Mouse (Mus musculus) kidney, adult 2 months (tissue): ENCODE results near the gene A430078G23Rik. TPM values are rescaled to one million over a fixed set of nuclear protein-coding genes. Genes with fewer than 3 reads are reported as not detected.

Experiments
- DNase-seq: peaks from one replicate; pipeline ENCODE4 v3.0.0; 2021
- H3K27ac ChIP-seq: fragments of 200-500 bp; 2 replicates; pipeline ENCODE4 v1.5.1; 2012; ENCODE audit warnings: low read depth, low read length, control low read depth, inconsistent platforms; ENCODE audit not compliant: insufficient read depth
- H3K27me3 ChIP-seq: fragments of 200-500 bp; replicated peaks from 2 replicates; pipeline ENCODE4 v1.6.1; 2012; ENCODE audit warnings: mild to moderate bottlenecking, moderate library complexity, low read length, inconsistent platforms; ENCODE audit not compliant: control insufficient read depth, insufficient read depth
- H3K36me3 ChIP-seq: fragments of 200-500 bp; 2 replicates; pipeline ENCODE4 v1.6.1; 2012; ENCODE audit warnings: mild to moderate bottlenecking, moderate library complexity, low read length, inconsistent platforms; ENCODE audit not compliant: control insufficient read depth, insufficient read depth
- H3K4me1 ChIP-seq: fragments of 200-500 bp; 2 replicates; pipeline ENCODE4 v1.6.1; 2011; ENCODE audit warnings: low read length; ENCODE audit not compliant: control insufficient read depth, insufficient read depth
- H3K4me3 ChIP-seq: fragments of 200-500 bp; 2 replicates; pipeline ENCODE4 v1.5.1; 2011; ENCODE audit warnings: mild to moderate bottlenecking, low read depth, low read length, control low read depth; ENCODE audit not compliant: insufficient read depth
- CTCF ChIP-seq: fragments of 200-500 bp; conservative IDR thresholded peaks from 2 replicates; pipeline ENCODE4 v1.5.1; 2011; ENCODE audit warnings: low read depth, mild to moderate bottlenecking, control low read depth, low read length, moderate library complexity, mixed read lengths; ENCODE audit not compliant: insufficient read depth, insufficient read length
- POLR2A ChIP-seq: fragments of 200-500 bp; IDR thresholded peaks from one replicate; pipeline ENCODE4 v1.6.1; 2011; ENCODE audit warnings: low read depth, low read length, control low read depth
- WGBS: fragments of 180-500 bp; shearing (Covaris S2); methylation state at CpG from one replicate; pipeline ENCODE4 v1.1.7; 2018; 5-methylcytosine and 5-hydroxymethylcytosine counted together
- polyA plus RNA-seq: library from polyadenylated mRNA; depleted of rRNA; stranded (reverse); fragments of >200 nt; gene quantifications from 2 replicates; pipeline ENCODE4 v1.2.3, GENCODE M21; 2012

A430078G23Rik gene
- polyA plus RNA-seq, 1 experiment: 1.1 TPM

- no peak for DNase-seq
- no peak overlapping the region for H3K27ac ChIP-seq
- H3K36me3 ChIP-seq: no peaks in the 10 kb centered on the region
- H3K4me1 ChIP-seq: peaks cover 6% of the 10 kb centered on the region; the same call in 1 of the 2 replicates
- no peaks in the 10 kb centered on the region for H3K27me3 ChIP-seq
- WGBS: 84% methylated on average over 6 of the region's 6 CpGs
- no peak overlapping the region for H3K4me3 ChIP-seq
- TF ChIP-seq POLR2A (no peak), CTCF (no peak)
These were observed 712 bp downstream of the A430078G23Rik start for GRCm38 (mm10) chr8:3353811-3354442.

GRCm38 (mm10) chr8:3354443-3354812 lies 1.2 kb downstream of the A430078G23Rik start:
- Histone ChIP-seq H3K27ac (no peak overlapping the region), H3K4me3 (no peak overlapping the region), H3K27me3 (no peaks in the 10 kb centered on the region), H3K36me3 (no peaks in the 10 kb centered on the region), H3K4me1 (peaks cover 6% of the 10 kb centered on the region; the same call in 1 of the 2 replicates)
- no peak for DNase-seq
- 85% methylated on average over 5 of the region's 5 CpGs for WGBS
- TF ChIP-seq CTCF (no peak), POLR2A (no peak)

- 73% methylated on average over 6 of the region's 6 CpGs for WGBS
- H3K4me1 ChIP-seq: peaks cover 4% of the 10 kb centered on the region; the same call in 1 of the 2 replicates
- no peak overlapping the region for H3K4me3 ChIP-seq
- H3K36me3 ChIP-seq: no peaks in the 10 kb centered on the region
- no peak for DNase-seq
- H3K27me3 ChIP-seq: no peaks in the 10 kb centered on the region
- TF ChIP-seq POLR2A (no peak), CTCF (no peak)
- no peak overlapping the region for H3K27ac ChIP-seq
These were observed 2.4 kb downstream of the A430078G23Rik start for GRCm38 (mm10) chr8:3355586-3355985.

- no peak overlapping the region for H3K4me3 ChIP-seq
- WGBS: 8% methylated on average over 4 of the region's 4 CpGs
These were observed 4.8 kb downstream of the A430078G23Rik start for GRCm38 (mm10) chr8:3358060-3358459.

GRCm38 (mm10) chr8:3367086-3367485 lies 13.9 kb downstream of the A430078G23Rik start:
- no peak for DNase-seq
- Histone ChIP-seq H3K4me3 (no peak overlapping the region), H3K27ac (no peak overlapping the region), H3K36me3 (no peaks in the 10 kb centered on the region), H3K27me3 (no peaks in the 10 kb centered on the region), H3K4me1 (no peaks in the 10 kb centered on the region)
- TF ChIP-seq POLR2A: no peak
- TF ChIP-seq CTCF: no peak
- WGBS: 82% methylated on average over 5 of the region's 5 CpGs

More at GRCm38 (mm10) chr8:3358060-3358459, 4.8 kb downstream of the A430078G23Rik start:
- peaks cover 3% of the 10 kb centered on the region; the same call in 1 of the 2 replicates for H3K4me1 ChIP-seq
- H3K27me3 ChIP-seq: no peaks in the 10 kb centered on the region
- no peak for TF ChIP-seq POLR2A
- peak; percentile 84 for TF ChIP-seq CTCF
- H3K36me3 ChIP-seq: no peaks in the 10 kb centered on the region
- no peak overlapping the region for H3K27ac ChIP-seq
- DNase-seq: peak; percentile 80

GRCm38 (mm10) chr8:3368091-3368490 lies 14.9 kb downstream of the A430078G23Rik start:
- H3K27me3 ChIP-seq: no peaks in the 10 kb centered on the region
- TF ChIP-seq POLR2A (no peak), CTCF (no peak)
- H3K4me1 ChIP-seq: no peaks in the 10 kb centered on the region
- no peak overlapping the region for H3K4me3 ChIP-seq
- WGBS: 67% methylated on average over 1 of the region's 1 CpGs
- no peaks in the 10 kb centered on the region for H3K36me3 ChIP-seq
- H3K27ac ChIP-seq: no peak overlapping the region
- DNase-seq: no peak

DNA sequence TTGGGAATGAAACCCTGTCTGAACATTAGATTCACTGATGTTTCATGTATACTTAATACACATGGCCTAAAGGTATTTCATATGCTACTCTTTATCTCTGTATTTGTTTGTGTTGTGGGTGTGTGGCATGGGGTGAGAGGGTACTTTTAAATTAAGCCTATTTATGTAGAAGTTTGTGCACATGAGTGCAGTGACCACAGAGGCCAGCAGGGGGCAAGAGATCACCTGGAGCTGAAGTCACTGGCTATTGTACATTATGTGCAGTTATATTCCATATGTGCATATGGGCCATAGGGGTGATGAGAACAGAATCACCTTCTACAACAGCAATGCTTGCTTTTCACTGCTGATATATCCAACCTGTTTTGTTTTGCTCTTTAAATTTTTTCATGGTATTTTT lies 22.5 kb downstream of the A430078G23Rik start:
- no peak for TF ChIP-seq POLR2A
- TF ChIP-seq CTCF: 0 out of 2 replicates have a peak, but pooled peaks have one; percentile 29
- no peaks in the 10 kb centered on the region for H3K36me3 ChIP-seq
- H3K4me3 ChIP-seq: no peak overlapping the region
- no peaks in the 10 kb centered on the region for H3K4me1 ChIP-seq
- DNase-seq: no peak
- no peak overlapping the region for H3K27ac ChIP-seq
- no peaks in the 10 kb centered on the region for H3K27me3 ChIP-seq

GRCm38 (mm10) chr8:3376641-3377274 lies 23.5 kb downstream of the A430078G23Rik start:
- TF ChIP-seq CTCF (no peak), POLR2A (no peak)
- Histone ChIP-seq H3K27ac (no peak overlapping the region), H3K27me3 (no peaks in the 10 kb centered on the region), H3K36me3 (no peaks in the 10 kb centered on the region), H3K4me1 (no peaks in the 10 kb centered on the region), H3K4me3 (no peak overlapping the region)
- WGBS: 57% methylated on average over 11 of the region's 11 CpGs
- no peak for DNase-seq
